Mouse (Mus musculus): ENCODE data around the gene Dusp1. TPM values are rescaled to one million over a fixed set of nuclear protein-coding genes. Genes with fewer than 3 reads are reported as not detected.

Gene Dusp1
- total and polyA plus RNA-seq, 3 experiments: 3.5 to 9.9 (median 5.6) TPM

GRCm38 (mm10) chr17:26594958-26595357 is 33.0 kb upstream of the Dusp1 start:
- H3K4me1 ChIP-seq (ENCODE audit: control insufficient read depth in 1 of 2, insufficient read depth in 2 of 2): peaks cover 15 to 50% of the 10 kb centered on the region in 2 experiments
- peak overlapping the region; percentile 6; the same call in 1 of the 2 replicates for H3K27ac ChIP-seq (ENCODE audit: insufficient read depth, low read depth)
- peak overlapping the region; percentile 1; the same call in 1 of the 2 replicates for H3K9ac ChIP-seq (ENCODE audit: insufficient read depth, low read depth)
- H3K79me2 ChIP-seq (replicated peaks; ENCODE audit: control insufficient read depth, extremely low read depth, insufficient read depth, poor library complexity, severe bottlenecking): no peaks in the 10 kb centered on the region; the same call in 1 of the 2 replicates
- H3K36me3 ChIP-seq (replicated peaks in 1 of 2; ENCODE audit: control insufficient read depth in 1 of 2, insufficient read depth in 1 of 2, low read length in 1 of 2): peaks cover 8 to 75% of the 10 kb centered on the region in 2 experiments
- in situ Hi-C loops (cut with MboI; ENCODE audit: low pct_ligation_motif_present, low pct_unique_long_range_greater_than_20kb, low sequenced_read_pairs): no loop called here
- no peaks in the 10 kb centered on the region for H3K9me3 ChIP-seq (replicated peaks; ENCODE audit: low read length)
- H3K4me2 ChIP-seq (ENCODE audit: insufficient read depth, low read depth, poor library complexity, severe bottlenecking): no peak overlapping the region
- dilution Hi-C loops (cut with MboI; ENCODE audit: extremely low pct_ligation_motif_present, extremely low pct_unique_long_range_greater_than_20kb, low sequenced_read_pairs): no loop called here
- no peaks in the 10 kb centered on the region for H3K27me3 ChIP-seq (replicated peaks)
- TF ChIP-seq MXI1 (IDR thresholded peaks at IDR 0.05; ENCODE audit: low read depth, low read length) (no peak), NRF1 (IDR thresholded peaks at IDR 0.05; ENCODE audit: low read depth, low read length) (no peak), RAD21 (IDR thresholded peaks at IDR 0.05; ENCODE audit: low read depth, low read length) (no peak), RCOR1 (conservative IDR thresholded peaks at IDR 0.05; ENCODE audit: low read depth, low read length) (no peak), IRF4 (IDR thresholded peaks at IDR 0.05; ENCODE audit: low read depth, low read length) (no peak), ZC3H11A (IDR thresholded peaks at IDR 0.05; ENCODE audit: low read depth, low read length) (no peak), MEF2A (IDR thresholded peaks at IDR 0.05; ENCODE audit: borderline replicate concordance, low read depth, low read length) (no peak), BHLHE40 (IDR thresholded peaks at IDR 0.05; ENCODE audit: low read depth, low read length) (no peak), HCFC1 (IDR thresholded peaks at IDR 0.05; ENCODE audit: low read depth, low read length) (no peak), KAT2A (IDR thresholded peaks at IDR 0.05; ENCODE audit: insufficient replicate concordance, low read length) (no peak), CHD1 (IDR thresholded peaks at IDR 0.05; ENCODE audit: low read depth, low read length) (no peak), JUN (IDR thresholded peaks at IDR 0.05; ENCODE audit: insufficient read depth, low read depth, low read length) (no peak), E2F4 (IDR thresholded peaks at IDR 0.05; ENCODE audit: insufficient replicate concordance, low read depth, low read length) (no peak), MAFK (IDR thresholded peaks at IDR 0.05; ENCODE audit: insufficient replicate concordance, low read length) (no peak), TCF12 (IDR thresholded peaks at IDR 0.05; ENCODE audit: low read depth, low read length) (no peak), ZNF384 (IDR thresholded peaks at IDR 0.05; ENCODE audit: low read depth, low read length) (no peak), PAX5 (IDR thresholded peaks at IDR 0.05; ENCODE audit: low read length) (no peak)
- DNase-seq (ENCODE audit: extremely low read depth): no peak
- H3K4me3 ChIP-seq (replicated peaks in 1 of 3; ENCODE audit: low read depth in 2 of 3, low read length in 2 of 3, poor library complexity in 1 of 3): no peak overlapping the region

DNA sequence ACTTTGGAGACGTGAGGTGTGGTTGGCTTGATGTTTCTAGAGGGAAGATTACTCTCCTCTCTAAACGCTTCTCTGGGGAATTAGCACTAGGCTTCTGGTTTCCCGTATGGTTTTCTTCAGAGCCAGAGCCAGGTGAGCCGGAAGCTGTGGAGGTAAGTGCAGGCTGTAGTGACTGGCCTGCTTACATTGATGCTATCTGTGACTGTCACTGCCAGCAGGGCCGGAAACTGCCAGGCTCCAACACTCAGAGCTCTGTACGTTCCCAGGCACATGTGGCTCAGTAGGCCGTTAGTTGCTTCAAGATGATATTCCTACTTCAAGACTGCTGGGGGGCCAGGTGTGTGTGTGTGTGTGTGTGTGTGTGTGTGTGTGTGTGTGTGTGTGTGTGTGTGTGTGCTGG is 32.2 kb upstream of the Dusp1 start:
- TF ChIP-seq USF2 (conservative IDR thresholded peaks at IDR 0.05; ENCODE audit: low read depth, low read length): no peak
- no peak for TF ChIP-seq SIN3A (IDR thresholded peaks at IDR 0.05; ENCODE audit: low read length)
- no peak for TF ChIP-seq JUND (conservative IDR thresholded peaks at IDR 0.05; ENCODE audit: low read depth, low read length)
- no peak for TF ChIP-seq NELFE (IDR thresholded peaks at IDR 0.05; ENCODE audit: low read depth, low read length)
- peaks cover 8 to 72% of the 10 kb centered on the region in 2 experiments for H3K36me3 ChIP-seq (replicated peaks in 1 of 2; ENCODE audit: control insufficient read depth in 1 of 2, insufficient read depth in 1 of 2, low read length in 1 of 2)
- dilution Hi-C loops (cut with MboI; ENCODE audit: extremely low pct_ligation_motif_present, extremely low pct_unique_long_range_greater_than_20kb, low sequenced_read_pairs) (no loop called here), in situ Hi-C loops (cut with MboI; ENCODE audit: low pct_ligation_motif_present, low pct_unique_long_range_greater_than_20kb, low sequenced_read_pairs) (no loop called here)
- H3K79me2 ChIP-seq (replicated peaks; ENCODE audit: control insufficient read depth, extremely low read depth, insufficient read depth, poor library complexity, severe bottlenecking): no peaks in the 10 kb centered on the region; the same call in 1 of the 2 replicates
- no peak for DNase-seq (ENCODE audit: extremely low read depth)
- H3K4me1 ChIP-seq (ENCODE audit: control insufficient read depth in 1 of 2, insufficient read depth in 2 of 2): peaks cover 15 to 42% of the 10 kb centered on the region in 2 experiments
- no peak overlapping the region for H3K27ac ChIP-seq (ENCODE audit: insufficient read depth, low read depth)
- no peak overlapping the region for H3K4me3 ChIP-seq (replicated peaks in 1 of 3; ENCODE audit: low read depth in 2 of 3, low read length in 2 of 3, poor library complexity in 1 of 3)
- H3K9me3 ChIP-seq (replicated peaks; ENCODE audit: low read length): no peaks in the 10 kb centered on the region
- no peak overlapping the region for H3K9ac ChIP-seq (ENCODE audit: insufficient read depth, low read depth)
- H3K4me2 ChIP-seq (ENCODE audit: insufficient read depth, low read depth, poor library complexity, severe bottlenecking): no peak overlapping the region
- no peaks in the 10 kb centered on the region for H3K27me3 ChIP-seq (replicated peaks)
